Mouse (Mus musculus): Measurements from ENCODE around the gene Tprn. TPM values are rescaled to one million over a fixed set of nuclear protein-coding genes. Genes with fewer than 3 reads are reported as not detected.

The Tprn gene
- polyA plus RNA-seq (2012; rRNA removed): 14.0 and 22.0 TPM in 2 replicates

DNA sequence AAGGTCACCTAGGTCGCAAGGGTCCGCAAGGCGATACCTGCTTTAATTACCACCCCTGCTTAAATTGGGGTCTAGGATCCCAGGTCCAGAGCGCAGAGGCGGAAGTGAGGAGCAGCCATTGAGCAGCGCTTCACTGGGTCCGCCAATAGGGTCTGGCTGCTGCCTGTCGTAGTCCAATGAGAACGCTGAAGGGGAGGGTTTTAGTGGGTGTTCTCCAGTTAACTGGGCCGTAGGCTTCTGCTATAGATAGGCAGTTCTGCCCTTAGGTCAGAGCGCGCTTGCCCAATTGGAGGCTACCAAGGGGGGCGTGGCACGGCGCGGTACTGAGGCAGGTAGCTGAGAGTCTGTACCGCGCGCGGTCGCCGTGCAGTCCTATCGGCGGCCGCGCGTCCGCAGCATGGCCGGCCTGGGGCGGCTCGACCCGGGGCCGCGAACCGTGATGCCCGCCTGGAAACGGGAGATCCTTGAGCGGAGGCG lies at the start of gene Tprn:
Gene Tprn (plus strand): TSS at position 328 of the 477 bp plus-strand sequence.
- H3K4me1 ChIP-seq (ENCODE audit: control insufficient read depth, insufficient read depth, low read length): peaks cover 7% of the 10 kb centered on the region

DNA sequence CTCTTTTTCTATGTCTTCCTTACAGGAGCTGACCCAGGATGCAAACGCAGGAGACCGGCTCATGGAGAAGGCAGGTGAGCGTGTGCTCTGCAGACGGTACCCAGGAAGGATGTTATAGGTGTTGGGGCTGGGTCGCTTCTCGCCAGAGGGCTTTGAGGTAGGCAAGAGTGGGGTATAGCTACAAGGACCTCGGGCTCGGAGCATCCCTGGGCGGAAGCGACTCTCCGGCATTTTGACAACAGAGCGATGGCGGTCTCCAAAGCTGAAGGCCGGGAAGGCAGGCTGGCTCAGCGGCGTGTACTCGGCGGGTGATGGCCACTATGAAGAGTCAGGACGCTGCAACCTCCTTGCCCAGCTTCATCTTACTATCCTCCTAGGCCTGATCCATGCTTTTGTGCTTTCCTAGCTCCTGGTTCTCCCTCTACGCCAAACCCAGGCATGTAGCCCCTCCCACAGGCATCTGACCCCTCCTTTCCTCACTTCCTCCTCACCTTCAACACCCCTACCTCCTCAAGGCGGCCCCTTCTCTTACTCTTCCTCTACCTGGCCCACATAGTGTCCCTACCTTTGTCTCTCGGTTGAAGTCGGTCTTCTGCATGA lies 49.1 kb upstream of the Tprn start:
- Histone ChIP-seq H3K27ac (ENCODE audit: insufficient read depth, low read length) (no peak overlapping the region), H3K4me3 (ENCODE audit: insufficient read depth, low read length) (no peak overlapping the region), H3K4me1 (ENCODE audit: control insufficient read depth, insufficient read depth, low read length) (peaks cover 8% of the 10 kb centered on the region; the same call in 1 of the 2 replicates)
- TF ChIP-seq CTCF (IDR thresholded peaks at IDR 0.05; ENCODE audit: extremely low read depth, insufficient read depth, low read length) (no peak), POLR2A (IDR thresholded peaks at IDR 0.05; ENCODE audit: extremely low read depth, insufficient read depth, low read length) (no peak)

More for the DNA sequence above, at the start of gene Tprn:
- peak within 1 kb of the TSS; percentile 27 for H3K4me3 ChIP-seq (ENCODE audit: insufficient read depth, low read length)
- H3K27ac ChIP-seq (ENCODE audit: insufficient read depth, low read length): peak within 1 kb of the TSS; percentile 44
- TF ChIP-seq POLR2A (IDR thresholded peaks at IDR 0.05; ENCODE audit: extremely low read depth, insufficient read depth, low read length): peak; percentile 77; the same call in 1 of the 2 replicates
- no peak for TF ChIP-seq CTCF (IDR thresholded peaks at IDR 0.05; ENCODE audit: extremely low read depth, insufficient read depth, low read length)

DNA sequence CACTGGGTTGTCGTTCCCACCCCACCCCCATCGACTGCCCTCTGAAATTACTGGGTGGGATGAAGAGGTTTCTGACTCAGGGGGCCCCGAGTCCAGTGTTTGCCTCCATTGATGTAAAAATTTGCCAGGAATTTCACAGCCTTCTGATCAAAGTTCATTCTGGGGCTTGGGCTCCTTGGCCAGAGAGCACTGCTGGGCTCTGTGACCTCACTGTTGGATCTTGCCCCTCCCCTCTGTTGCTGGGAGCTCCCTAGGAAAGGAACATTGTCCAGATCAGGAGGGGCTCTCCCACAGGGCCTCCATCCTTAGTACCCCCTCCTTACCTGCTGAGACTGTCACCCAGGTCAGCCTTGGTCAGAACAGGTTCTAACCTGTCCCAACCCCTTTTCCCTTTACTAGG lies 48.0 kb upstream of the Tprn start, which contains the start of gene Stpg3:
Gene Stpg3 (minus strand): TSS at position 194 of the 400 bp plus-strand sequence.
- H3K4me1 ChIP-seq (ENCODE audit: control insufficient read depth, insufficient read depth, low read length): peaks cover 5% of the 10 kb centered on the region; the same call in 1 of the 2 replicates
- TF ChIP-seq POLR2A (IDR thresholded peaks at IDR 0.05; ENCODE audit: extremely low read depth, insufficient read depth, low read length): no peak
- no peak for TF ChIP-seq CTCF (IDR thresholded peaks at IDR 0.05; ENCODE audit: extremely low read depth, insufficient read depth, low read length)
- H3K4me3 ChIP-seq (ENCODE audit: insufficient read depth, low read length): no peak within 1 kb of the TSS
- H3K27ac ChIP-seq (ENCODE audit: insufficient read depth, low read length): no peak within 1 kb of the TSS

DNA sequence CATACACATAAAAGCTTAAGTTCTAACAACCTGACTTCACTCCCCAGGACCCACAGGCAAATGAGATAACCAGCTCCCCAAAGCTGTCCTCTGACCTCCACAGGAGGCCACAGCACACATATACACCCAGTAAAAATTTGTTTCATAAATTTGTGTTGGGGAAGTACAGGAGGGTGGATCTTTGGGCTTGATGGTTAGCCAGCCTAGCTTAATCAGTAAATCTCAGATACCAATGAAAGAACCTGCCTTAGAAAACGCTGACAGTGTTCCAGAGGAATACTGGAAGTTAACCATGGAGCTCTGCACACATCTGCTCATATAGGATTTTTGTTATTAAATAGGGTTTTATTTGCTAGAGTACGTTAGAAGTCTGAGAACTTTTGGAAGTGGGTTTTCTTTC lies 44.8 kb upstream of the Tprn start:
- Histone ChIP-seq H3K27ac (ENCODE audit: insufficient read depth, low read length) (no peak overlapping the region), H3K4me1 (ENCODE audit: control insufficient read depth, insufficient read depth, low read length) (no peaks in the 10 kb centered on the region), H3K4me3 (ENCODE audit: insufficient read depth, low read length) (no peak overlapping the region)
- TF ChIP-seq POLR2A (IDR thresholded peaks at IDR 0.05; ENCODE audit: extremely low read depth, insufficient read depth, low read length): no peak

DNA sequence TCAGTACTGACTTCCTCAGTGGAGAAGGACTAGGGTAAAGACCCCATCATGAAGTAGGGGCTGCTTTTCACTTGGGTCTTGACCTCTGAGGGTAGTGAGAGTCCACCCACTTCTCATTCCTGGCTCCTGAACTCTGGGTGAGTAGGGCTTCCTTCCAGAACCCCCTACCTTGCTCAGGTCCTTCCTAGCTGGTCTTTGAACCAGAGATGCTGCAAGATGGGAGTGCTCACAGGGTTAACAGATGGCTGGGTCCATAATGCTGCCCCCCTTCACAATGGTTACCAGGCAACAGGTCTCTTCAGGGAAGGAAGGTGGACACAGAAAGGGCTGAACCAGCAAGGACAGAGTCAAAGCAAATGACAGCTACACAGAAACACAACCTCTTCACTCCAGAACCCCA lies 44.0 kb upstream of the Tprn start, which contains the start of gene Fam166a:
Gene Fam166a (plus strand): TSS at position 301 of the 400 bp plus-strand sequence.
- TF ChIP-seq POLR2A (IDR thresholded peaks at IDR 0.05; ENCODE audit: extremely low read depth, insufficient read depth, low read length): no peak
- no peak for TF ChIP-seq CTCF (IDR thresholded peaks at IDR 0.05; ENCODE audit: extremely low read depth, insufficient read depth, low read length)
- Histone ChIP-seq H3K27ac (ENCODE audit: insufficient read depth, low read length) (no peak within 1 kb of the TSS), H3K4me3 (ENCODE audit: insufficient read depth, low read length) (no peak within 1 kb of the TSS), H3K4me1 (ENCODE audit: control insufficient read depth, insufficient read depth, low read length) (0 out of 2 replicates have a peak, but pooled peaks cover 1% of the 10 kb centered on the region)

DNA sequence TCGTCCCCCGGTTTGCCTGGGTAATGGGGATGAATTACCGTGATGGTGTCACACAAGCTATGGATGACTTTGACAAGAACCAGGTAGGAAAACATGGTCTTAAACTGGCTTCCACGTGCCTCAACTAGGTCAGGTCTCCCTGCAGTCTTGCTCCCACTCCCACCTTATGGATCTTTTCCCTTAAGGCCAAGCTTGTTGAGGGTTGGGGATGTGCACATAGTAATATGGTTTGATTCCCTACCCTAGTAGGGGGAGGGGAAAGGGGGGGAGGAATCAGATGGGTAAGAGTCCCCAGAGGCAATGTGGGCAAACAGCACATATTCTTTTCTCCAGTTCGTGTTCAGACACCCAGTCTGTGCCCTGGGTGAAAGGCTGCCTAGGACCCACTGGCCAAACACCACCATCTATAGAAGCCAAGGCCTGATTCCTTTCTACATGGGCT lies 41.1 kb upstream of the Tprn start:
- Histone ChIP-seq H3K4me3 (ENCODE audit: insufficient read depth, low read length) (no peak overlapping the region), H3K4me1 (ENCODE audit: control insufficient read depth, insufficient read depth, low read length) (peaks cover 4% of the 10 kb centered on the region; the same call in 1 of the 2 replicates), H3K27ac (ENCODE audit: insufficient read depth, low read length) (no peak overlapping the region)
- TF ChIP-seq POLR2A (IDR thresholded peaks at IDR 0.05; ENCODE audit: extremely low read depth, insufficient read depth, low read length) (no peak; the same call in 1 of the 2 replicates), CTCF (IDR thresholded peaks at IDR 0.05; ENCODE audit: extremely low read depth, insufficient read depth, low read length) (no peak)

DNA sequence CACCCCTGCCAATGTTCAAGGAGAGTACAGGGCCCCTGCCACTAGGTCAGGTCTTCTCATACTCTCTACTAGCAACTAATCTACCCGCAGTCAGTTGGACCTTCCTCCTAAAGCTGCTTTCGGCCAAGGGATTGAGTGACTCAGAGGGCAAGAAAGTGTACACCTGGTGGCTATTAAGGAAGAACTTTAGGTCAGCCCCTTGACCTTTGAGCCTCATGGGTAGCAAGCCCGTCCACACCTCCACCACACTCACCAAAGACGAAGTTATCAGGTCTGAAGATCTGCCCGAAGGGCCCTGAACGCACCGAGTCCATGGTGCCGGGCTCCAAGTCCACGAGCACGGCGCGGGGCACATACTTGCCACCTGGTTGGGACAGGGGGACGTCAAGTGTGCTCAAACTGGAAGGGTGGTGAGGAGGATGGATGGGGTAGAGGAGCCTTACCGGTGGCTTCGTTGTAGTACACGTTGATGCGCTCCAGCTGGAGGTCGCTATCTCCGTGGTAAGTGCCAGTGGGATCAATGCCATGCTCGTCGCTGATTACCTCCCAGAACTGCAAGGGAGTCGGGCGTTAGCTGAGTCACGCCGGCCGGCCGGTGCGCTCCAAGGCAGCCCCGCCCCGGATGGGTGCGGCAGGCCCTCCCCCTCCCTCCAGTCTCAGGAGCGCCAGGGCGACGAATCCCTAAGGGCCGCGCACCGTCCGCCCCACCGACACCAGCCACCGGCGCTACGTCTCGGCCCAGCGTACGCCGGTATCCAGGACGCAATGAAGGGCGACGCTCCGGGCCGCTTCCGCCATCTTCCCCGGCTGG lies 38.5 kb upstream of the Tprn start:
- Histone ChIP-seq H3K4me1 (ENCODE audit: control insufficient read depth, insufficient read depth, low read length) (peaks cover 4% of the 10 kb centered on the region; the same call in 1 of the 2 replicates), H3K27ac (ENCODE audit: insufficient read depth, low read length) (peak overlapping the region; percentile 82), H3K4me3 (ENCODE audit: insufficient read depth, low read length) (peak overlapping the region; percentile 56)
- TF ChIP-seq POLR2A (IDR thresholded peaks at IDR 0.05; ENCODE audit: extremely low read depth, insufficient read depth, low read length) (no peak), CTCF (IDR thresholded peaks at IDR 0.05; ENCODE audit: extremely low read depth, insufficient read depth, low read length) (no peak)

DNA sequence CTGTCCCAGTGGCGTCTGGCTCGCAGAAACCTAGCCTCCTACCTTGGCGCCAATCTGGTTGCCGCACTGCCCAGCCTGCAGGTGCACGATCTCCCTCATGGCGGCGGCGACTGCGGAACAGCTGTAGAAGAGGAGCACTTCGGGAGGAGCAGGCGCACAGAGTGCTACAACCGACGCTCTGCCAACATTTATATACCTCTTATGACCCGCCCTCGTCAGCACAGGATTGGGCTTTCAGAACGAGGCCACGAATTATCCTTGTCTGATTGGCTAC lies 38.0 kb upstream of the Tprn start, which contains the start of gene Tubb4b:
Gene Tubb4b (minus strand): TSS at position 211 of the 274 bp plus-strand sequence.
- Histone ChIP-seq H3K4me1 (ENCODE audit: control insufficient read depth, insufficient read depth, low read length) (peaks cover 4% of the 10 kb centered on the region; the same call in 1 of the 2 replicates), H3K27ac (ENCODE audit: insufficient read depth, low read length) (peak within 1 kb of the TSS; percentile 82), H3K4me3 (ENCODE audit: insufficient read depth, low read length) (peak within 1 kb of the TSS; percentile 56)
- peak; percentile 100 for TF ChIP-seq POLR2A (IDR thresholded peaks at IDR 0.05; ENCODE audit: extremely low read depth, insufficient read depth, low read length)
- TF ChIP-seq CTCF (IDR thresholded peaks at IDR 0.05; ENCODE audit: extremely low read depth, insufficient read depth, low read length): no peak
